Mouse (Mus musculus) testis, adult 2 months (tissue): ENCODE measurements at regions not wholly inside any gene's neighbourhood (a gene's known extent, or its start where the extent isn't known, plus 50 kb on each side); places are given as distances from the start of the nearest gene placed in this dataset.

Source experiments
- CTCF ChIP-seq: fragments of 200-500 bp; IDR thresholded peaks from 2 replicates; pipeline ENCODE4 v1.5.1; 2012; ENCODE audit warnings: low read depth, mild to moderate bottlenecking, inconsistent platforms, low read length, moderate library complexity; ENCODE audit not compliant: control insufficient read depth, insufficient read depth, insufficient replicate concordance
- POLR2A ChIP-seq: fragments of 200-500 bp; IDR thresholded peaks from 2 replicates; pipeline ENCODE4 v1.6.1; 2012; ENCODE audit warnings: low read depth, mild to moderate bottlenecking, inconsistent platforms, low read length, moderate library complexity; ENCODE audit not compliant: control insufficient read depth

- TF ChIP-seq POLR2A (no peak), CTCF (no peak)
Observed at GRCm38 (mm10) chr16:39159725-39160124, 267.3 kb downstream of the Igsf11 start.
